Mouse (Mus musculus): ENCODE measurements around the gene Mbnl2. TPM values are rescaled to one million over a fixed set of nuclear protein-coding genes. Genes with fewer than 3 reads are reported as not detected.

The Mbnl2 gene
- total RNA-seq, 2 experiments from 2014 or later, result 24.0 to 32.7 TPM

DNA sequence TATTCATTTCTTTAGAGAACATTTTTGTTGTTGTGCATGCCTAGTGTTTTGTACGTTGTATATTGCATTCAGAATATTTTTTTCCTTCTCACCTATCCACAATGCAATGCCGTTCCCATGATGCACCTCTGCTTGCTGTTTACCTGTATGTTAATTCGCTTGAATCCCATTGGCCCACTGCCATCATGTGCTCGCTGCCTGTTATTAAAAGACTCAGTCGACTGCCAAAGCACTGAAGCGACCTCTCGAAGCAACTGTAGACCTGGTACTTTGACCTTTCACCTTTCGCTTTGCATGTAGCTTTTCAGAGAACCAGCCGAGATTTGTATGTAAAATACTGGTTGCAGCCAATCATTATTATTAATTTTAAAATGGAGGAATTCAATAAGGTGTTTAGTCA, 120.0 kb downstream of the Mbnl2 start:
- ATAC-seq (replicated peaks; ENCODE audit: low FRiP score, poor library complexity, severe bottlenecking), result no peak

DNA sequence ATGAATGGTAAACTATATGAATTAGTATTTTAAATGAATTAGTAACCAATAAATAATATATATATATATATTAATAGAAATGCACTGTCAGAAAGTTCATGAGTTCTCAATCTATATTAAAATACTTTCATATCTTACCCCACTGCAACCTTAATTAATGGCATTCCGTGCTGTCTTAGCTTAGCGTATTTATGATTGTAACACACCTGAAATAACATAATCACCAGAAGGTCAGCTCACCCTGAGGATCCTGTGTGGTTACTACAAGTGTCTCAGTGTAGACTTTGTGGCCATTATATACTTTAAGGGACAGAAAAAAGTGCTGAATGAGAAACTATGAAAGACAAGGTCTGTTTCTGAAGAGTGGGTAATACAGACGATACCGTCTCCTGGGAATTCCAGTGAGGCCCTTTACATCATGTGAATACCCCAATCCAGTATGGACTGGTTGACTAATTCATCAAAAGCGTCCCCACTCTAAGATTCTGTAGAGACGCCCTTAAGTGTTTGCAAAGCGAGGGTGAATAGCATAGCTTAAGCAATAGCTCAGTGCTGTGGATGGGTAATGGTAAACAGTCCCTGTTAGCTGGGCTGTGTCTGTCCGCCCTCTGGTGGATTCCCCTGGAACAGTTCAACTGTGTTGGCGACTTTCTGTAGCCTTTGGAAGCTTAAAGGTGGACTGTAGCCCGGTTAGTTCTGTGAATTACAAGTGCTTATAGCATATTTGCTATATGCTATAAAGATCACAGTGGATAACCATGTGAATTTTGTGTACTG, 122.6 kb downstream of the Mbnl2 start:
- no peak for ATAC-seq (replicated peaks; ENCODE audit: low FRiP score, poor library complexity, severe bottlenecking)

DNA sequence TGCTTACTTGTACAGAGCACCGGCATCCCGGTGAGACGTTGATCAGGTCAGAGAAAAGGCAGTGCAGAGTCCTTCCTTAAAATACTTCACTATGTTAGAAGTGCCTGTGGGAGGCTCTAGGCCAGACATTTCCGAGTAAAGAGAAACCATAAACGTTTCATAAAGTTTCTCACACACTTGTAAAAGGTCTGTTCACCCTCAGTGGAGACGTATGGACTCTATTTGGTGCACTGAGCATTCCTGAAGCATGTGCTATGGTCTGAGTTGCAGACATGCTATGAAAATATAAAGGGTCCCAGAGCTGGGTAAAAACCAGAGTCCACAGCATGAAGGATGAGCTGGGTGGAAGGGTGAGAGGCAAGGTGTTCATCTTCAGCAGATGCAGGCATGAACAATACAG, 124.1 kb downstream of the Mbnl2 start:
- ATAC-seq (replicated peaks; ENCODE audit: low FRiP score, poor library complexity, severe bottlenecking), result no peak

DNA sequence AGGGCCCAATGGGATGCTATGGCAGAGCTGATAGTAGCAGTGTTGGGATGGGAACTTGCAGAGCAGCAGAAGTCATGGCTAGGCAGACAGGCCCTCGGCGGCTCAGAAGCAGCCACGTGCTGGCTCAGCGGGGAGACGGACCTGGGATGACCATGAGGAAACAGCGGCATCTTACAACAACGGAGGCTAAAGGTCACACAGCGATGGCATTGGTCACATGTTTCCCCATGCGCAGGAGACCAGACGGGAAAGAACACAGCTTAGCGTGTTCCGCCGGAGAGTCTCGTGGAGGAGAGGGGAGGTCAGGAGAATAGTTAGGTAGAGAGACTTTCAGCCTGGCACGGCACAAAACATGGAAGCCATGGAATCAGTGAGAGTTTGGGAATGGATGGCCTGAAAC, 125.7 kb downstream of the Mbnl2 start:
- no peak for ATAC-seq (replicated peaks; ENCODE audit: low FRiP score, poor library complexity, severe bottlenecking)

DNA sequence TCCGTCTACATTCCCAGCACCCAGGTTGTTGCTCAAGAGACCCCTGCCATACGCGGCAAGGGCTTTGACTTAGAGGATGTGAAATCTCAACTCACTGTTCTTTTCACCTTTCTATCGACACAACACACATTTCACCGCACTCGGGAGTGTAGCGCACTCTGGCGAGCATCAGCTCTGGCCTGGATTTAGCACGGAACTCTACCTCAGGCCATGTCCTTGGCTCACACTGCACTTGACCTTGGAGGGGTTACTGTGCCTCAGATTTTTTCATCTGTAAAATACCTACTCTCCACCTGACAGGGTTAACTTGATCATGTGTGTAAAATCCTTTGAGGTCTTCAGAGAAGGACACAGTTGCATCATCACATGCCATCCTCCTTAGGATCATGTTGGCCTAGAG, 127.2 kb downstream of the Mbnl2 start:
- ATAC-seq (replicated peaks; ENCODE audit: low FRiP score, poor library complexity, severe bottlenecking), result no peak

DNA sequence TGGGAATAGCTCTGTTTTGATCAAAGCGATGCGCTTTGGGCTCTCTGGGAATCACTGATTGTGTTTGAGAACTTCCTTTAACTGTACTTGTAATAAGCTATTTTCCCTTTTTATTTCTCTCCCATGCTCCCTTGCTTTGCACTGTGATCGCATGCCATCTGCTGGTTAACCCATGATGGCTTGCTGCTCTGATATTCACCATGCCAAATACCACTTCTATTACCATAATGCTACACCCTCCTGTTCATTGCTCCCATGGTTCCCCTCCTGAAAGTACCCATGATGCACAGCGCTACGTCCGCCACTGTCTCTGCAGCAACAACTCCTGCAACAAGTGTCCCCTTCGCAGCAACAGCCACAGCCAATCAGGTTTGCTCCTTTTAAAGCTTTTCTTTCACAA, 128.9 kb downstream of the Mbnl2 start:
- no peak for ATAC-seq (replicated peaks; ENCODE audit: low FRiP score, poor library complexity, severe bottlenecking)

DNA sequence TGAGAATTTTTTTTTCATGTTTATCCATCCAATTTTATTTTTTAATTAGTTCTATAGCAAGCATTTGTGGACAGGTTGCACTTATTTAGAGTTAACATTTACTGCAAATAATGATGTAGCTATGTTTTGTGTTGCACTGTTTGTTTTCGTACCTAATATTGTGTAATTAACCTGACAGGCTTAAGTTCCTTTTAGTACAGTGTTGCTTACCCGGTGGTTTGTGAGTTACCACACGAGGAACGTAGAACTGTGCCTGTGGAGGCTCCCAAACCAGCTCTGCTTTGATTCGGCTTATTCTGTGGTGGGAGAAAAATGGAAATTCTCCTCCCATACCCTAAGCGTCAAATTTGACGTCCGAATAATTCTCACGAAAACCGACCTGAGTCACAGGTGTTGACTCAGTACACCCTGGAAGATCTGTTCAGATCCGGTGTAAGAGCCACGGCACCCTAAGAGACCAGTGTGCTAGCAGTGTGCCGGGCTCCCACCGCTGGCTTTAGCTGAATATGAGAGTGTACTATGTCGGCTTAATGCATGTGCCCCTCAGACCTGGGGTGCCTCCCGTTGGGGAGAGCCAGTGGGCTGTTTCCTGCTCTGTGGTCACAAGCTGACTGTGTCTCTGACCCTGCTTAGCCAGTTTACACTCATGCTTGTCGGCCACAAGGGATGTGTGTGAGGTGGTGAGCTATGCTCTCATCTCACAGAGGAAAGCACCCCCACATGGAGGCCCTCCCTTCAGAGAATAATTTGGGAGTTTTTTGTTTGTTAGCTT, 129.5 kb downstream of the Mbnl2 start:
- ATAC-seq (replicated peaks; ENCODE audit: low FRiP score, poor library complexity, severe bottlenecking), result no peak

DNA sequence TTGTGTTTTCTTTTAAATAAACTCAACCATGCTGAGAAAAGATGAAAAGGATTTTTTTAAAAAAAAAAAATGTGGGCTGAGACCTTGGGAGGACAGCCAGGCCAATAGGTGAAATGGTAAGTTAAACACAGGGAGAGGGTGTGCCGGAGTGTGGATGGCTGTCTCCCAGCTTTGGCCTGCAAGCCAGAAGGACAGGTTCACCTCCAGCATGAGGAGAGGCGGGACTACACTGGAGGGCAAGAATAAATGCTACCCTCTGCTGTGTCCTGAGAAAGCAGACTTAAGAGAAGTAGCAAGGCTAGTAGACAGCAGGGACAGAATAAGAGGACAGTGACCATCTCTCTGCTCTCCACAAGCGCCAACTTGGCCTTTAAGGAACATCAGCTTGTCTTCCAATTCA, 130.1 kb downstream of the Mbnl2 start:
- ATAC-seq (replicated peaks; ENCODE audit: low FRiP score, poor library complexity, severe bottlenecking), result no peak

DNA sequence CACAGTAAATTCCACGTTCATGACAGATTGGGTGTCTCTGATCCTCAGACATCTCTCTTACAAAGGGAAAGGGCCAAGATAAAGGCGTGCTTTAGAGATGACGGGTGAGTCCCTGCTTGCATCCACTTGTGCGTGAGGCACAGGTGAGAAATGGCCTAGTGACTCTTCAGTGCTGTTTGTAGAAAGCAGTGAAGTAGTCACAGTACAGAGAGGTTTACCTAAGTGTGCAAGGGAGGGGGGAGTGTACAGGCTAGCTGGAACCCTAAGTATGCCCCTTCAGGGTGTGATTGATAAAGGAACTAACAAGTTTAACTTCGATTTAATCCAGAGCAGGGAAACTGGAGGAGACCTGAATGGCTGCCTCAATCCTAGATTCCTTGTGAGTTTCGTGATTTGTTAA, 130.8 kb downstream of the Mbnl2 start:
- ATAC-seq (replicated peaks; ENCODE audit: low FRiP score, poor library complexity, severe bottlenecking), result no peak

DNA sequence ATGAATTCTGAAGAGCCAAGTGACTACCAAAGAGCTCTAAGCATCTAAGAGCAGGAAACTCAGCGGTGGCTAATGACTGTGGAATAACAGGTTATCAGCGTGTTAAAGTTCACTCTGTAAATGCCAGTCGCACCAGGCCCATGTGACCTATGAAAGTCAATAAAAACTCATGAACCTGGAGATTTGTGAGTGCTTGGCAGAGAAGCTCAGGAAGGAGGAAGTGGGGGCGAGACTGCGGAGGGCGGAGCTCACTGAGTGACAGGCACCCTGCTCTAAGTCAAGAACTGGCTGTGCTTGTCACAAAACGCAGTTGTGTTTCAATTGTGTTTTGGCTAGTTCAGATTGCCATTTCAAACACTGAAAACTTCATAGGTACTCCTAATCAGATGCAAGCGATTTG, 131.4 kb downstream of the Mbnl2 start:
- no peak for ATAC-seq (replicated peaks; ENCODE audit: low FRiP score, poor library complexity, severe bottlenecking)

DNA sequence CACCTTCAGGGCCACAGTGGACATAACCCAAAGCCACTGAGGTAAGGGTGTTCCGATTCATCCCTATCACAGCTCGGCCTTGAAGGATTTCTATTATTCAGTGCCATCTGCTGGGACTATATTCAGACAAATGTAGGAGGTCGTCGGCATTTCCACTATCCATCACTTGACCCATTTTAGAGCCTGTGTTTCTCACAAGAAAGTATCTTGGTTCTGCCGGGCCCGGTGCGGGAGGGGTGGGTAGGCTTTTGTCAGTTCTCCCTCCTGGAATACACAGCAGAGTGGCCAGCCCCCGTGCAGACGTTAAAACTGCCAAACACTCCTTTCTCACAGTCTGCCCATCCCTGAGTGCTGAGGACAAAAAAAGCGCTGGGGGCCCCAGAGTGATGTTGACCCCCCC, 134.4 kb downstream of the Mbnl2 start:
- ATAC-seq (replicated peaks; ENCODE audit: low FRiP score, poor library complexity, severe bottlenecking), result no peak

DNA sequence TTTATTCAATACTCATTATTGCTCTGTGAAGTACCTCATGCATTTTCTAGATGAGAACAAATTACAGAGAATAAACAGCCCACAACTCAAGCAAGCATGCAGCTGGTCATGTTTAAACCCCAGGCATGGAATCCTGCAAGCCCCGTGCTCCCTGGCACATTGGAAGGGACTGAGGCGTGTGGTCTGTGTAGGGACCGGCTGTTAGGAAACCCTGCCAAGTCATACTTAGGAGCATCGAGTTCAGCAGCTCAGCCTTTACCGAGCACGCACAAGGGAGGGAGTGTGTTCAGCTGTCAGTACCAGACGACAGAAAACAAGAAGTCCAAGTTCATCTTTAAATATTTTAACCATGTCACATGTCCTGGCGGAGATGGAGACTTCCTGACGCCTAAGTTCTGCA, 141.4 kb downstream of the Mbnl2 start:
- no peak for ATAC-seq (replicated peaks; ENCODE audit: low FRiP score, poor library complexity, severe bottlenecking)

DNA sequence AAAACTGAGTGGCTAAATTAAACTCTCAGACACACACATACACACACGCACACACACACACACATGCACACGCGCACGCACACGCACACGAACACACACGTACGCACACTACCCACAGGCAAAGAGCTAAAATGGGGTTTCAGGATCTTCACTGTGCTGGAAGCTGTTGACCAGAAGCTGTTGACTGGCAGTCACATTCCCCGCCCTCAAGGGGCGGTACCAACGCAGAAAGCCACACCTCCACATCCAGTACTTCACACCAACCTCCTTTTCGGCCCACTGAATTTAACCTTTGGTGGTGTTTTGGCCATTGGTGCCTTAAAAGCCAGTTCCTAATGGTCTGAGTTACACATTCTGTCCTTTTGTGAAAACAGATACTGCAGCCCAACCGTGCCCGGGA, 143.5 kb downstream of the Mbnl2 start:
- ATAC-seq (replicated peaks; ENCODE audit: low FRiP score, poor library complexity, severe bottlenecking), result no peak

DNA sequence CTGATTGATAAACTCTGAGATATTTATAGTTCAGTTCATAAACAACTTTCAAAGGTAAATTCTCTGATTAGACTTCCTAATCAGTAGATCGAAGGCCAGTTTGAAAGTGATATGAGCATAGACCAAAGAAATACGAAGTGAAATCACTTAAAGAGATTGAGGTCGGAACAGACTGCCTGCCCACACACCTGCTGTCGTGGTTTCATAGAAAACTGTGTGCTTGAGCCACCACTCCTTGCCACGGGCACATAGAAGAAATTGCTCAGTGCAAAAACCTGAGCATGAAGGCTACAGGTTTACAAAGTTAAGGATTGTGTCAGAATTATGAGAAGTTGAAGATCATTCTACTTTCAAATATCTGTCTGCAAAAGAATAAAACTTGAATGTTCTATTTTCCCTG, 153.0 kb downstream of the Mbnl2 start:
- no peak for ATAC-seq (replicated peaks; ENCODE audit: low FRiP score, poor library complexity, severe bottlenecking)

DNA sequence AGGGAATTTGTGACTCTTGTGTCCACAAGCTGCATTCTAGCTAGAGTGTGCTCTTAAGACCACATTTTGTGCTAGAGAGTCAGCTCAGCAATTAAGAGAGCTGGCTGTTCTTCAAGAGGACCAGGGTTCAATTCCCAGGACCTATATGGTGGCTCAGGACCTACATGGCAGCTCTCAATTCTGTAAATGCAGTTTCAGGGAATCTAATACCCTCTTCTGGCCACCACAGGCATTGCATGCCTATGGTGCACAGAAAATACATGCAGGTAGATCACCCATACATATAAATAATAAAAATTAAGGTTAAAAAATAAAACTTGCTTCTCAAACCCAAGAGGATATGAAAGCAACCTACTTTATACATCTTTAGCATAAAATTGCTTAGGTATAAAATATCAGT, 157.3 kb downstream of the Mbnl2 start:
- ATAC-seq (replicated peaks; ENCODE audit: low FRiP score, poor library complexity, severe bottlenecking), result no peak

DNA sequence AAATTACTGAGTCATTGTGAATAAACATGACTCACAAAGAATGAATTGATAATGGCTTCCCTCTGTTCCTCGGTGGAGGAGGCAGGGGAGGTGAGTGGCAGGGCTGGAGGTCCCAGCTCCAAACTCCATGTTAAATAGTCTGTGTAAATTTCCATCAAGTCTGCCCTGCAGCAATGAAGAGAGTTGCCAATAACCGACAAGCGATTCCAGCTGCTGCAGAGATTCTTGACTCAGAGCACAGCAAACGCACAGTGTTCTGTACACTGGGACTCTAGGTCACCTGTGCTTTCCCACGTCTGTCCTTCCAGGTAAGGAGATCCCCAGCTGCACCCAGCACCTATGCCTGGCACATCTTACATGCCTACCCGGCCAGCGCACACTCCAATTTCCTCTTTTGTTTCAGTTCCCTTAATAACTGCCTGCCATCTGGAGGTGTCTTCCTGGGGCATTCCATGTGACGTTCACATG, 158.5 kb downstream of the Mbnl2 start:
- no peak for ATAC-seq (replicated peaks; ENCODE audit: low FRiP score, poor library complexity, severe bottlenecking)

DNA sequence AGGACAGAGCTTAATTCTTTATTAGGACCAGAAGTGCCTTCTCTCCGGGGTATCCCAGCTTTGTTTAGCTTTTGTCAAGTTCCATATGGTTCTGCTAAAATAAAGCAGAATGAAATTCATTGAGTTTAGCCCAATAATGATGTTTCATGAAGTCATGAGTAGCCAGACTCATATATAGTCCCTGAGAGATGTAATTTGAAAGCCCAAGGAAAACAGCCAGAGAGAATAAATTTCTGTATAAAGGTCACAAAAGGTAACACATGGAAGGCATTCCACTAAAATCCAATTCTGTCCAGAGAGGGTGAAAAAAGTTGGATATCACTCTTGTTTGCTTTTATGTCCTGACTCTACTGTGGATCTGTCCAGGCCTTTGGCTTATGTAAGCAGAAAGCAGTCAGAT, 159.4 kb downstream of the Mbnl2 start:
- no peak for ATAC-seq (replicated peaks; ENCODE audit: low FRiP score, poor library complexity, severe bottlenecking)

DNA sequence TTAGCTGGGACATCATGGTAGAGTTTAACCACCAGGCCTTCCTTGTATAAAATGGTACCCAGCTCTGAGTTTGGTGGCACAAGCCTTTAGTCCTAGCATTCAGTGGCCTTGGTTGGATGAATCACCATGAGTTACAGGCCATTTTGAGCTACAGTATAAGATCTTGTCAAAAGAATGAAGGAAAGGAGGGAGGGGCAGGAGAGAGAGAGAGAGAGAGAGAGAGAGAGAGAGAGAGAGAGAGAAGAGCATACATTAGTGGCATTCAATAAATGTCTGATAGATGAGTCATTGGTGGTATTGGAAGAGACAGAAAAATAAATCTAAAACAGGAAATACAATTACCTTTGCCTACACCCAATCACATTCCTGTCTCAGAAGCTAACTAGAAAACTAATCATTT, 165.2 kb downstream of the Mbnl2 start:
- ATAC-seq (replicated peaks; ENCODE audit: low FRiP score, poor library complexity, severe bottlenecking), result no peak

DNA sequence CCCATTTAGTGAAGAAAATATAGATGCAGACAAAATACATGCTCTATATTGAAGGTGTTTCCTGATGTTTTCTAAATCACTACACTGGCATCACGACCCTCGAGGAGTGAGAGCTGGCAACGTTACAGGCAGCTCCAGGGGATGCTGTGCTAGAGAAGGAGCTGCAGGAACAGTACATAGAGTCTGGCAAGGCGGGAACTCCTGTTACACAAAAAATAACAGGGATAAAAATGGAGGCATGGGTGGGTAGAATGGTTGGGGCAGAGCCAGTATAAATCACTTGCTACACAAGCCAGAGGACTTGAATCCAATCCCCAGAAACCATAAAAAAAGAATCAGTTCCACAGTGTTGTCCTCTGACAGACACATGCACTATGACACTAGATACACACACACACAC, 165.8 kb downstream of the Mbnl2 start:
- no peak for ATAC-seq (replicated peaks; ENCODE audit: low FRiP score, poor library complexity, severe bottlenecking)

DNA sequence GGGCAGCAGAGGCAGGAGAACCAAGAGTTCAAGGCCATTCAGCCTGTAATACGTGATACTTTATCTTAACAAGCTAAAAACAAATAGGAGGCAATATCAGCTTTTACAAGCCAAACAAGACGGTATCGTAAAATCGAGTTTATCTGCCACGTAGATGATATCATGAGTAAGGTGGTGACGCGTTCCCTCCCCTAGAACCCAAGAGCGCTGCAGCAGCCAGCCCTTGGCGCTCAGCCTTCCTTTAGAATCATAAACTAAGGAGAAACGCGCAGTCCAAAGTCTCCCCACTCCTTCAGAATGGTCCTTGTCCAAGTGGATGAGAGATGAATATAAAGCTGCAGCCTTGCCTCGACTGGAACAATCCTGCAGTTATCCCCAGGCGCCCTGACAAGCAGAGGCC, 166.4 kb downstream of the Mbnl2 start:
- no peak for ATAC-seq (replicated peaks; ENCODE audit: low FRiP score, poor library complexity, severe bottlenecking)

DNA sequence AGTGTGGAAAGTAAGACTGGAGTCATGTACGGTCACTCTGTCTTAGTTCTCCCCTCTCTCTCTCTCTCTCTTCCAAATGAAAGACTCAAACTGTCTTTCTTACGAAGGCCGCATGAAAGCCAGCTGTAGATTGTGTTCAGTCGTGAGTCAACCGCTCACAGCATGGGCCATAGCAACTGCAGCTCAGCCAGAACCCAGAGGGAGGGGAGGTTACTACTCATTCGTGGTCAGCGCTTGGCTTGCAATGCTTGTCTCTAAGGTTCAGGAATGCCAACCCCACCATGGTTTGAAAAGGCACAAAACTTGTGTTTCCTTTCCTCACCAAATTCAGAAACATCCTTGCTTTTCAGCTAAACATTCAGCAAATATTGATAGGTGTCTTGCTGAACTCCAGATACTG, 178.8 kb downstream of the Mbnl2 start:
- no peak for ATAC-seq (replicated peaks; ENCODE audit: low FRiP score, poor library complexity, severe bottlenecking)

All from erythroid progenitor cell, adult 5-6 weeks (primary cell).